Mouse (Mus musculus) lung, postnatal 0 days (tissue): ENCODE results near the gene Cacna2d2.

Source experiments
- CTCF ChIP-seq: IDR thresholded peaks from 2 replicates; pipeline ENCODE4 v1.5.1; 2016; ENCODE audit warnings: antibody characterized with exemption, mild to moderate bottlenecking
- EP300 ChIP-seq: IDR thresholded peaks from 2 replicates; pipeline ENCODE4 v1.6.1; 2016; ENCODE audit warnings: antibody characterized with exemption, mild to moderate bottlenecking, control low read depth

GRCm38 (mm10) chr9:107554319-107554825, 155.0 kb downstream of the Cacna2d2 start:
- TF ChIP-seq EP300 (no peak; the same call in 1 of the 2 replicates), CTCF (peak; percentile 44; the same call in 1 of the 2 replicates)
